Mouse (Mus musculus): Measurements from ENCODE around the gene Fastk. TPM values are rescaled to one million over a fixed set of nuclear protein-coding genes. Genes with fewer than 3 reads are reported as not detected.
A peak's percentile ranks its signal among the peaks of the same experiment; 100 is the strongest.

Gene Fastk
- total and polyA plus RNA-seq, 2 experiments from 2014 or later = 223 to 368 TPM

- 42% methylated on average over 22 of the region's 22 CpGs for WGBS
- no peaks in the 10 kb centered on the region for H3K9me3 ChIP-seq (replicated peaks; ENCODE audit: control insufficient read depth, low read length)
- no peaks in the 10 kb centered on the region for H3K4me1 ChIP-seq (ENCODE audit: control insufficient read depth, insufficient read depth)
- peaks cover 76% of the 10 kb centered on the region for H3K36me3 ChIP-seq (replicated peaks; ENCODE audit: control insufficient read depth, insufficient read depth, low read length)
- DNase-seq (ENCODE audit: low spot score) (no peak), ATAC-seq (ENCODE audit: insufficient read depth, low read depth) (no peak)
- H3K27ac ChIP-seq (ENCODE audit: low read depth) = no peak overlapping the region
- no peaks in the 10 kb centered on the region for H3K27me3 ChIP-seq (ENCODE audit: control insufficient read depth, insufficient read depth, low read length)
- no peak overlapping the region for H3K4me3 ChIP-seq (ENCODE audit: low read depth, low read length)
- no peak overlapping the region for H3K9ac ChIP-seq (replicated peaks; ENCODE audit: low read depth, low read length)
- TF ChIP-seq EP300 (IDR thresholded peaks at IDR 0.05; ENCODE audit: low read depth) = no peak
- no peak for TF ChIP-seq CTCF (IDR thresholded peaks at IDR 0.05; ENCODE audit: low read depth)
- no peak overlapping the region for H3K4me2 ChIP-seq (ENCODE audit: low read depth, low read length)
Observed at GRCm38 (mm10) chr5:24484963-24485362, 39.9 kb upstream of the Fastk start.

- DNase-seq (ENCODE audit: low spot score) (peak; percentile 74), ATAC-seq (ENCODE audit: insufficient read depth, low read depth) (peak; percentile 58)
Observed at GRCm38 (mm10) chr5:24483326-24483725, 38.2 kb upstream of the Fastk start.

GRCm38 (mm10) chr5:24482247-24483079 lies 37.4 kb upstream of the Fastk start:
- ATAC-seq (ENCODE audit: insufficient read depth, low read depth) (no peak), DNase-seq (ENCODE audit: low spot score) (no peak)
- 73% methylated on average over 39 of the region's 41 CpGs for WGBS
- H3K27ac ChIP-seq (ENCODE audit: low read depth) = no peak overlapping the region
- H3K9ac ChIP-seq (replicated peaks; ENCODE audit: low read depth, low read length) = no peak overlapping the region
- no peaks in the 10 kb centered on the region for H3K9me3 ChIP-seq (replicated peaks; ENCODE audit: control insufficient read depth, low read length)
- H3K4me1 ChIP-seq (ENCODE audit: control insufficient read depth, insufficient read depth) = no peaks in the 10 kb centered on the region
- H3K4me3 ChIP-seq (ENCODE audit: low read depth, low read length) = no peak overlapping the region
- TF ChIP-seq CTCF (IDR thresholded peaks at IDR 0.05; ENCODE audit: low read depth) = no peak
- TF ChIP-seq EP300 (IDR thresholded peaks at IDR 0.05; ENCODE audit: low read depth) = no peak
- no peak overlapping the region for H3K4me2 ChIP-seq (ENCODE audit: low read depth, low read length)
- peaks cover 76% of the 10 kb centered on the region for H3K36me3 ChIP-seq (replicated peaks; ENCODE audit: control insufficient read depth, insufficient read depth, low read length)
- H3K27me3 ChIP-seq (ENCODE audit: control insufficient read depth, insufficient read depth, low read length) = no peaks in the 10 kb centered on the region

More at GRCm38 (mm10) chr5:24483326-24483725, 38.2 kb upstream of the Fastk start:
- Histone ChIP-seq H3K9ac (replicated peaks; ENCODE audit: low read depth, low read length) (no peak overlapping the region), H3K27ac (ENCODE audit: low read depth) (no peak overlapping the region), H3K4me1 (ENCODE audit: control insufficient read depth, insufficient read depth) (no peaks in the 10 kb centered on the region), H3K9me3 (replicated peaks; ENCODE audit: control insufficient read depth, low read length) (no peaks in the 10 kb centered on the region), H3K27me3 (ENCODE audit: control insufficient read depth, insufficient read depth, low read length) (no peaks in the 10 kb centered on the region), H3K36me3 (replicated peaks; ENCODE audit: control insufficient read depth, insufficient read depth, low read length) (peaks cover 76% of the 10 kb centered on the region), H3K4me2 (ENCODE audit: low read depth, low read length) (no peak overlapping the region), H3K4me3 (ENCODE audit: low read depth, low read length) (no peak overlapping the region)
- WGBS = 41% methylated on average over 11 of the region's 11 CpGs
- TF ChIP-seq CTCF (IDR thresholded peaks at IDR 0.05; ENCODE audit: low read depth) (peak; percentile 90), EP300 (IDR thresholded peaks at IDR 0.05; ENCODE audit: low read depth) (no peak)

- Histone ChIP-seq H3K4me1 (ENCODE audit: control insufficient read depth, insufficient read depth) (no peaks in the 10 kb centered on the region), H3K4me2 (ENCODE audit: low read depth, low read length) (no peak overlapping the region), H3K36me3 (replicated peaks; ENCODE audit: control insufficient read depth, insufficient read depth, low read length) (peaks cover 76% of the 10 kb centered on the region), H3K27me3 (ENCODE audit: control insufficient read depth, insufficient read depth, low read length) (no peaks in the 10 kb centered on the region), H3K9ac (replicated peaks; ENCODE audit: low read depth, low read length) (no peak overlapping the region), H3K4me3 (ENCODE audit: low read depth, low read length) (no peak overlapping the region), H3K9me3 (replicated peaks; ENCODE audit: control insufficient read depth, low read length) (no peaks in the 10 kb centered on the region), H3K27ac (ENCODE audit: low read depth) (no peak overlapping the region)
- ATAC-seq (ENCODE audit: insufficient read depth, low read depth) (peak; percentile 42), DNase-seq (ENCODE audit: low spot score) (peak; percentile 55)
- 0% methylated on average over 3 of the region's 4 CpGs for WGBS
- TF ChIP-seq CTCF (IDR thresholded peaks at IDR 0.05; ENCODE audit: low read depth) (peak; percentile 63), EP300 (IDR thresholded peaks at IDR 0.05; ENCODE audit: low read depth) (no peak)
Observed at GRCm38 (mm10) chr5:24481647-24482046, 36.6 kb upstream of the Fastk start.

GRCm38 (mm10) chr5:24477909-24478308 lies 32.8 kb upstream of the Fastk start:
- TF ChIP-seq EP300 (IDR thresholded peaks at IDR 0.05; ENCODE audit: low read depth) (no peak), CTCF (IDR thresholded peaks at IDR 0.05; ENCODE audit: low read depth) (no peak)
- Histone ChIP-seq H3K36me3 (replicated peaks; ENCODE audit: control insufficient read depth, insufficient read depth, low read length) (peaks cover 57% of the 10 kb centered on the region), H3K4me1 (ENCODE audit: control insufficient read depth, insufficient read depth) (peaks cover 14% of the 10 kb centered on the region), H3K4me2 (ENCODE audit: low read depth, low read length) (no peak overlapping the region), H3K9me3 (replicated peaks; ENCODE audit: control insufficient read depth, low read length) (no peaks in the 10 kb centered on the region), H3K27ac (ENCODE audit: low read depth) (no peak overlapping the region), H3K27me3 (ENCODE audit: control insufficient read depth, insufficient read depth, low read length) (0 out of 2 replicates have a peak, but pooled peaks cover 3% of the 10 kb centered on the region), H3K4me3 (ENCODE audit: low read depth, low read length) (no peak overlapping the region), H3K9ac (replicated peaks; ENCODE audit: low read depth, low read length) (no peak overlapping the region)
- ATAC-seq (ENCODE audit: insufficient read depth, low read depth) (no peak), DNase-seq (ENCODE audit: low spot score) (no peak)
- 93% methylated on average over 9 of the region's 9 CpGs for WGBS

Measured in heart, postnatal 0 days (tissue).